Mouse (Mus musculus): ENCODE data around the gene Lin7a. TPM values are rescaled to one million over a fixed set of nuclear protein-coding genes. Genes with fewer than 3 reads are reported as not detected.

Gene Lin7a
- polyA plus RNA-seq, 1 experiment from 2014 or later, result 1.4 TPM

DNA sequence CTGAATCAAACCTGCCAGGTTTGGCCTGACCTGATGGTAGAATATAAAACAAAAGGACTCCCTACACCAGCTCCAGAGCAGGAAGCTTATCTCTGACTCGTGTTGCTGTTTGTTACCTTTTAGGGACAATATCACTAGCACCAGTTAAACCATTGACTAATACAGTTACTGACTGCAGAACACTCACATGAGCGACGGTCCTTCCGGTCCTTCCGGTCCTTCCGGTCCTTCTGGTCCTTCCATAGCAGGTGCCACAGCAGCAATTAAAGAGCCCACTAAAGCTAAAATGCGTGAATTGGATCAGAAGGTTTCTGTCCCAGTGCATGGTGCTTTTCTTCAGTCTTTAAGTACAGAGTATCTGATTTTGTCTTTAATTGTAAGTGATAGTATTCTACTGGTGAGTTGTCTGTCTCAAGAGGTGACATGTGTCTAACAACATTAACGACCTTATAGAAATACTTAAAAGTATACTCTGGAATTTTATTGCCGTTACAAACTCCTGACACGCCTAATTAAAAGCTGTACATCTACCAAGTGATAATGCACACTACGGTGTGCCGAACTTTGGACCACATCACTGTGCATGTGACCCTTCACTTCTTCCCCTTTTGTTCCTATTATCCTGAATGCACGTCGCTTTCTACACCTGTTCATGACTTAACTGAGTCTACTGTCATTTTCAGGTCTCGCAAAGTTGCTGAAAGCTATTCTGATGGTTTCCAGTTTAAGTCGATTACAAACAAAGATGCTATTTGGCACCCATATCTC is 91.7 kb downstream of the Lin7a start:
- no peak for TF ChIP-seq EP300 (IDR thresholded peaks at IDR 0.05; ENCODE audit: low read depth)
- no peak for TF ChIP-seq CTCF (IDR thresholded peaks at IDR 0.05; ENCODE audit: low read depth)
- Histone ChIP-seq H3K4me2 (ENCODE audit: low read depth, low read length) (no peak overlapping the region), H3K27me3 (ENCODE audit: insufficient read depth, low read length) (no peaks in the 10 kb centered on the region), H3K36me3 (replicated peaks; ENCODE audit: insufficient read depth, low read length) (no peaks in the 10 kb centered on the region), H3K4me3 (ENCODE audit: low read depth, low read length) (no peak overlapping the region), H3K9me3 (ENCODE audit: low read length) (no peaks in the 10 kb centered on the region), H3K27ac (ENCODE audit: low read depth) (no peak overlapping the region), H3K4me1 (ENCODE audit: insufficient read depth) (no peaks in the 10 kb centered on the region), H3K9ac (replicated peaks) (no peak overlapping the region)
- WGBS (ENCODE audit: insufficient replicate concordance), result 79% methylated on average over 16 of the region's 16 CpGs
- ATAC-seq, result no peak
- no peak for DNase-seq

DNA sequence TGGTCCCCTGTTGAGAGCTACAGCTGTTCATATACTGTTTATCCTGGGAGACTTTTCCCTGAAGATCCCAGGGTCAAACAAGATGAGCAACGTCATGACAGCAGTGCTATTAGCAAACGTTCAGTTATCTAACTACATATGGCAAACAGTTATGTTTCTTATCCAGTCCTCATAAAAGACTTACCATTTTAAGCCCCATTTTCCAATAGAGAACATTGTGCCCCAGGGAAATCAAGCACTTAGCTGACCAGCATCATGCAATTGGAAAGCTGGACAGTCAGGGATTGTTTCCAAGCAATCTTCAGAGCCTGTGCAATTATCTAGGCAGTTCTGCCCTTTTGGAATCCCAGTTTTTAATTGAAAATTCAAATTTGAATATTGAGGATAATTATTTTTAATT is 105.7 kb downstream of the Lin7a start:
- Histone ChIP-seq H3K4me2 (ENCODE audit: low read depth, low read length) (no peak overlapping the region), H3K27ac (ENCODE audit: low read depth) (no peak overlapping the region), H3K4me1 (ENCODE audit: insufficient read depth) (no peaks in the 10 kb centered on the region), H3K27me3 (ENCODE audit: insufficient read depth, low read length) (no peaks in the 10 kb centered on the region), H3K36me3 (replicated peaks; ENCODE audit: insufficient read depth, low read length) (no peaks in the 10 kb centered on the region), H3K4me3 (ENCODE audit: low read depth, low read length) (no peak overlapping the region), H3K9me3 (ENCODE audit: low read length) (no peaks in the 10 kb centered on the region), H3K9ac (replicated peaks) (no peak overlapping the region)
- 59% methylated on average over 2 of the region's 2 CpGs for WGBS (ENCODE audit: insufficient replicate concordance)
- ATAC-seq (no peak), DNase-seq (no peak)
- TF ChIP-seq EP300 (IDR thresholded peaks at IDR 0.05; ENCODE audit: low read depth) (no peak), CTCF (IDR thresholded peaks at IDR 0.05; ENCODE audit: low read depth) (no peak)

DNA sequence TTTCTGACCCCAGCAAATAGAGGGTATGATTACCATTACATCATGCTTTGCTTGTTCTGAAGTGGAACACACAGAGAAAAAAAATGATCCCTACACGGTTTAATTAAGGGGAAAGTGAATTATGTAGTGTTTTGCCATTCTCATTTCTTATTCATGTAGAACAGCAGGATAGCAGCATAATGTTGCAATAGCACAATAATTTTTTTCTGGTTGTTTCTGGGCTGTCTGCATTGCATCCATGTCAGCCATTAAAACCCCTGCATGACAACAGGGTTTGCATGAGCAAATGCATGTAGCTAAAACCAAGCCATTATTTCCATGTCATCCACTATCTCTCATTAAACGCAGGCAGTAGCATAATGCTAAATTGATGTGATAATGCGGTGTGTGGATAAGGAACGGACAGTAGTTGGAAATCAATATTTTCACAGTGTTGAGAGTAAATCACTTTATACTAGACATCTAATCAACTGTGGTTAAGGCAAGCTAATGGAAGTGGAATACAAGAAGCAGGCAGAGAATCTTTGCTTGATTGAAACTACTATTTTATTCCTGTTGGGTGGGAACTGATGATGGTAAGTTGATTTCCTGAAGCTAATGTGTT is 109.8 kb downstream of the Lin7a start:
- no peaks in the 10 kb centered on the region for H3K27me3 ChIP-seq (ENCODE audit: insufficient read depth, low read length)

DNA sequence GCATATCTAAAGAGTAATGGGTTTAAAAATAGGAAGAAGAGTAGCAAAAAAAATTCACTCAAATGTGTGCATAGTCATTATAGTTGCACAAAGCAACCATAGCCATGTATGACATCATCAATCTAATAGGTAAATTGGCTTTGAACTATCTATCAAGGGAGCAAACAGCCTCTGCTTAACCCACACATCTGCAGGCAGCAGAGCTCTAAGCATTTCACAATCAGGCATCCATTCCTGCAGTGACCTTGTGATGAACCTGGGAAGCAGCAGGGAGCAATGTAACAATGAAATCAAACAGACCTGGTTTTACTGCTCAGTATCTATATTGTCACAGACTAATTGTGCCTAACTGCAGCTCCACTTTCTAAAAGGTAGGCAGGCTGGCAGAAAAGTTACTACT is 112.3 kb downstream of the Lin7a start:
- Histone ChIP-seq H3K9ac (replicated peaks) (no peak overlapping the region), H3K27me3 (ENCODE audit: insufficient read depth, low read length) (no peaks in the 10 kb centered on the region), H3K4me3 (ENCODE audit: low read depth, low read length) (no peak overlapping the region), H3K9me3 (ENCODE audit: low read length) (no peaks in the 10 kb centered on the region), H3K4me1 (ENCODE audit: insufficient read depth) (no peaks in the 10 kb centered on the region), H3K27ac (ENCODE audit: low read depth) (no peak overlapping the region), H3K36me3 (replicated peaks; ENCODE audit: insufficient read depth, low read length) (no peaks in the 10 kb centered on the region), H3K4me2 (ENCODE audit: low read depth, low read length) (no peak overlapping the region)
- TF ChIP-seq CTCF (IDR thresholded peaks at IDR 0.05; ENCODE audit: low read depth) (no peak), EP300 (IDR thresholded peaks at IDR 0.05; ENCODE audit: low read depth) (no peak)
- DNase-seq (no peak), ATAC-seq (peak; percentile 47; the same call in 1 of the 2 replicates)

More for the DNA sequence above, 109.8 kb downstream of the Lin7a start:
- ATAC-seq (no peak), DNase-seq (no peak)
- no peaks in the 10 kb centered on the region for H3K9me3 ChIP-seq (ENCODE audit: low read length)
- no peak overlapping the region for H3K4me3 ChIP-seq (ENCODE audit: low read depth, low read length)
- no peaks in the 10 kb centered on the region for H3K36me3 ChIP-seq (replicated peaks; ENCODE audit: insufficient read depth, low read length)
- H3K9ac ChIP-seq (replicated peaks), result no peak overlapping the region
- H3K4me1 ChIP-seq (ENCODE audit: insufficient read depth), result no peaks in the 10 kb centered on the region
- 71% methylated on average over 4 of the region's 4 CpGs for WGBS (ENCODE audit: insufficient replicate concordance)
- H3K27ac ChIP-seq (ENCODE audit: low read depth), result no peak overlapping the region
- H3K4me2 ChIP-seq (ENCODE audit: low read depth, low read length), result no peak overlapping the region
- TF ChIP-seq EP300 (IDR thresholded peaks at IDR 0.05; ENCODE audit: low read depth), result no peak
- no peak for TF ChIP-seq CTCF (IDR thresholded peaks at IDR 0.05; ENCODE audit: low read depth)

DNA sequence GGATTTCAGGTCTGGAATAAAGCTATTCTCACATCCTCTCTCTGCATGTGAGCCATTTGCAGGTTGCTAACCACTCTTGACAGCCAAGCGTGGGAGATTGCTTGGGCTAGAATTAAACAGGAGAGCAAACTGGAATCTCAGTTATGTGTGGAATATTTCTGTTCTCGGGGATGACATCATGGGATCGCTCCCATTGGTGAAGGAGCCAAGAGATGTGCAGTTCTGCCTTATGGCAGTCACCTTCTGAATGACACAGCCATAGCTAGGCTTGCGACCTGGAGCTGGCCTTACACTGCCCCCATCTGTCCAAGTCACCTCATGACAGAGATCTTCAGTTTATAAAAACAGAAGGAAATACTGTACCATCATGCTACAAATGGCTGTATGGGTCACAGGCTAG is 118.0 kb downstream of the Lin7a start:
- peak; percentile 37 for DNase-seq
- H3K4me1 ChIP-seq (ENCODE audit: insufficient read depth), result no peaks in the 10 kb centered on the region
- WGBS (ENCODE audit: insufficient replicate concordance), result 48% methylated on average over 4 of the region's 4 CpGs
- peak; percentile 63 for ATAC-seq
- H3K36me3 ChIP-seq (replicated peaks; ENCODE audit: insufficient read depth, low read length), result no peaks in the 10 kb centered on the region
- no peak overlapping the region for H3K9ac ChIP-seq (replicated peaks)
- H3K27me3 ChIP-seq (ENCODE audit: insufficient read depth, low read length), result no peaks in the 10 kb centered on the region
- H3K4me3 ChIP-seq (ENCODE audit: low read depth, low read length), result no peak overlapping the region
- TF ChIP-seq CTCF (IDR thresholded peaks at IDR 0.05; ENCODE audit: low read depth) (peak; percentile 73), EP300 (IDR thresholded peaks at IDR 0.05; ENCODE audit: low read depth) (no peak)
- H3K4me2 ChIP-seq (ENCODE audit: low read depth, low read length), result no peak overlapping the region
- no peak overlapping the region for H3K27ac ChIP-seq (ENCODE audit: low read depth)
- H3K9me3 ChIP-seq (ENCODE audit: low read length), result no peaks in the 10 kb centered on the region

GRCm38 (mm10) chr10:107405347-107405746 is 133.9 kb downstream of the Lin7a start:
- TF ChIP-seq EP300 (IDR thresholded peaks at IDR 0.05; ENCODE audit: low read depth), result no peak
- TF ChIP-seq CTCF (IDR thresholded peaks at IDR 0.05; ENCODE audit: low read depth), result no peak
- Histone ChIP-seq H3K4me1 (ENCODE audit: insufficient read depth) (no peaks in the 10 kb centered on the region), H3K9ac (replicated peaks) (no peak overlapping the region)

More at GRCm38 (mm10) chr10:107405347-107405746, 133.9 kb downstream of the Lin7a start:
- H3K36me3 ChIP-seq (replicated peaks; ENCODE audit: insufficient read depth, low read length), result no peaks in the 10 kb centered on the region
- DNase-seq (no peak), ATAC-seq (no peak)
- H3K4me2 ChIP-seq (ENCODE audit: low read depth, low read length), result no peak overlapping the region
- no peaks in the 10 kb centered on the region for H3K27me3 ChIP-seq (ENCODE audit: insufficient read depth, low read length)
- 69% methylated on average over 4 of the region's 4 CpGs for WGBS (ENCODE audit: insufficient replicate concordance)
- no peak overlapping the region for H3K27ac ChIP-seq (ENCODE audit: low read depth)
- no peaks in the 10 kb centered on the region for H3K9me3 ChIP-seq (ENCODE audit: low read length)
- no peak overlapping the region for H3K4me3 ChIP-seq (ENCODE audit: low read depth, low read length)

All from liver, postnatal 0 days (tissue).